Mouse (Mus musculus) heart, embryonic 13.5 days (tissue): ENCODE results near the gene Rin2. TPM values are rescaled to one million over a fixed set of nuclear protein-coding genes. Genes with fewer than 3 reads are reported as not detected.

ENCODE experiments used
- ATAC-seq: fragments of 200-750 bp; cut with Nextera tagmentation; 2 replicates; pipeline ENCODE4 v1.8.0; 2017; ENCODE audit warnings: moderate TSS enrichment; ENCODE audit not compliant: insufficient number of reproducible peaks, low FRiP score, low TSS enrichment; ENCODE audit errors: extremely low read depth
- H3K27ac ChIP-seq: fragments of 300-500 bp; sonication (generic); replicated peaks from 2 replicates; pipeline ENCODE4 v1.5.1; 2015; ENCODE audit warnings: moderate library complexity, mild to moderate bottlenecking, inconsistent platforms
- H3K27me3 ChIP-seq: fragments of 300-500 bp; sonication (generic); replicated peaks from 2 replicates; pipeline ENCODE4 v1.6.1; 2015; ENCODE audit warnings: mild to moderate bottlenecking, inconsistent platforms
- H3K36me3 ChIP-seq: fragments of 300-500 bp; sonication (generic); 2 replicates; pipeline ENCODE4 v1.6.1; 2015; ENCODE audit warnings: mild to moderate bottlenecking, inconsistent platforms
- H3K4me1 ChIP-seq: fragments of 300-500 bp; sonication (generic); 2 replicates; pipeline ENCODE4 v1.6.1; 2015; ENCODE audit warnings: inconsistent platforms
- H3K4me2 ChIP-seq: fragments of 300-500 bp; sonication (generic); 2 replicates; pipeline ENCODE4 v1.6.1; 2015; ENCODE audit warnings: inconsistent platforms, mild to moderate bottlenecking, moderate library complexity
- H3K4me3 ChIP-seq: fragments of 300-500 bp; sonication (generic); 2 replicates; pipeline ENCODE4 v1.5.1; 2015; ENCODE audit warnings: moderate library complexity, mild to moderate bottlenecking, inconsistent platforms
- H3K9ac ChIP-seq: fragments of 300-500 bp; sonication (generic); 2 replicates; pipeline ENCODE4 v1.6.1; 2015; ENCODE audit warnings: inconsistent platforms, mild to moderate bottlenecking, moderate library complexity
- H3K9me3 ChIP-seq: fragments of 300-500 bp; sonication (generic); 2 replicates; pipeline ENCODE4 v1.6.1; 2016; ENCODE audit warnings: inconsistent platforms
- WGBS: fragments of 180-500 bp; shearing (Covaris S2); methylation state at CpG from one replicate; pipeline ENCODE4 v1.1.7; 2015; ENCODE audit warnings: mixed read lengths; 5-methylcytosine and 5-hydroxymethylcytosine counted together
- polyA plus RNA-seq: library from polyadenylated mRNA; unstranded; fragments of >200 nt; fragmentation: Nextera tagmentation; extraction: Ambion mirVana; gene quantifications from 2 replicates; pipeline ENCODE4 v1.2.1, GENCODE M21; 2015

Gene Rin2
- polyA plus RNA-seq, 1 experiment from 2014 or later: 15.6 TPM

DNA sequence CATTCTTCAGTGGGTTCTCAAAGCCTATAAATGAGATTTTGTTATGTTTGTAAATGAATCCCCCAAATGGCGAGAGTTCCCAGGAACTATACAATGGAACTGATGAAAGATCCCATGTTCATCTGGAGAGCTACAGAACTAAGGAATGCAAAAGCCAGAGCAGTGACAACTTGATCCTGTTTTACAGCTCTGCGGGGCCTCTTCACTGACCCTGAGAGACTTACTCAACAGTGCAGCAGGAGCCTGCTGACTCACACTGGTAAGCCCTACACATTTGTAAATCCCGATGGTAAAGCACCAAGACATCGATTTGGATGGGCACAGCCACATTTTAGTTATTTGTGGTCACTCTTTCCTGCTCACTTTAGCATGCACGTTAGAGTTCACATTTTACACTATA lies 62.2 kb downstream of the Rin2 start:
- no peak for ATAC-seq
- WGBS: 35% methylated on average over 5 of the region's 5 CpGs
- no peak overlapping the region for H3K4me3 ChIP-seq

DNA sequence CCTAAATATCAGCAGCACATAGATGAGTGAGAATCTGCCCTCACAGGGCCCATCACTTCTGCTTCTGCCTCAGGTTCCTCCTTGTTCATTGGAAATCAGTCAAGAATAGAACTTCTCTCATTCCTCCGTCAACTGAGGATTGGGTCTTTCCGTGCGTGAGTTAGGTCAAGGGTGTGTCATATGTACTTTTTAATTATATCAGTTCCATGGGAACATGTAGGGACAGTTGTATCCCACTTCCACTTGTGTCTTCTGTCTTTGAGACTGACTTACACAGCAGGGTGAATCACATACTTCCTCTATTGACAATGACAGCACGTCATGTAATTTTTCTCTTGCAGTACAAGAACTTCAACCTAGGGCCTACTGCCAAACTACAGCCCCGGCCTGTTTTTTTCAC lies 65.7 kb downstream of the Rin2 start:
- WGBS: 81% methylated on average over 5 of the region's 5 CpGs
- no peaks in the 10 kb centered on the region for H3K9me3 ChIP-seq
- 0 out of 2 replicates have a peak, but pooled peaks cover 5% of the 10 kb centered on the region for H3K36me3 ChIP-seq
- H3K9ac ChIP-seq: no peak overlapping the region
- no peak overlapping the region for H3K4me2 ChIP-seq
- H3K4me1 ChIP-seq: 0 out of 2 replicates have a peak, but pooled peaks cover 8% of the 10 kb centered on the region
- H3K27ac ChIP-seq: no peak overlapping the region
- H3K4me3 ChIP-seq: no peak overlapping the region
- no peak for ATAC-seq
- H3K27me3 ChIP-seq: no peaks in the 10 kb centered on the region

More for the DNA sequence above, 62.2 kb downstream of the Rin2 start:
- H3K4me2 ChIP-seq: no peak overlapping the region
- H3K9me3 ChIP-seq: no peaks in the 10 kb centered on the region
- no peak overlapping the region for H3K9ac ChIP-seq
- H3K4me1 ChIP-seq: 0 out of 2 replicates have a peak, but pooled peaks cover 8% of the 10 kb centered on the region
- 0 out of 2 replicates have a peak, but pooled peaks cover 5% of the 10 kb centered on the region for H3K36me3 ChIP-seq
- no peaks in the 10 kb centered on the region for H3K27me3 ChIP-seq
- no peak overlapping the region for H3K27ac ChIP-seq

GRCm38 (mm10) chr2:145742795-145743710 lies 68.0 kb downstream of the Rin2 start:
- Histone ChIP-seq H3K27ac (no peak overlapping the region), H3K4me1 (no peaks in the 10 kb centered on the region; the same call in 1 of the 2 replicates), H3K9ac (no peak overlapping the region), H3K4me3 (no peak overlapping the region), H3K36me3 (0 out of 2 replicates have a peak, but pooled peaks cover 5% of the 10 kb centered on the region), H3K27me3 (no peaks in the 10 kb centered on the region), H3K4me2 (no peak overlapping the region), H3K9me3 (no peaks in the 10 kb centered on the region)
- ATAC-seq: no peak
- WGBS: 73% methylated on average over 13 of the region's 13 CpGs

DNA sequence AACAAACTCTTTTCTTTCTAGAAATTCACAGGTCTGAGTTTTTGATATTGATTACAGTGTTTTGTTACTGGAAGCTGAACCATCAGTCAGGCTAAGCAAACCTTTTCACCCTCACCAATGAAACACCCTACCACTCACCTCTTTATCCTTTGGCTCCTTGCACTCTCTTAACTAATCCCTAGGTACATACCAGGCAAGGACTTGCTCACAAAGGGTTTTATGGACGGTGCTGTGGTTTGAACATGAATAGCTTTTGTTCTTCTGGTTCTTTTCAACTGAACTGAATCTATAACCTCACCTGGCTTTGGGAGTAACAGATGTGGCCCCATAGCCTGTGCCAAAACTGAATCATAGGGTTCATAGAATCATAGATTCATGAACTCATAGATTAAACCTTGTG lies 71.4 kb downstream of the Rin2 start:
- Histone ChIP-seq H3K36me3 (no peaks in the 10 kb centered on the region), H3K9ac (no peak overlapping the region), H3K4me3 (no peak overlapping the region), H3K27ac (no peak overlapping the region), H3K4me1 (peaks cover 13% of the 10 kb centered on the region), H3K4me2 (no peak overlapping the region), H3K27me3 (no peaks in the 10 kb centered on the region), H3K9me3 (no peaks in the 10 kb centered on the region)
- 72% methylated on average over 1 of the region's 1 CpGs for WGBS
- ATAC-seq: no peak

DNA sequence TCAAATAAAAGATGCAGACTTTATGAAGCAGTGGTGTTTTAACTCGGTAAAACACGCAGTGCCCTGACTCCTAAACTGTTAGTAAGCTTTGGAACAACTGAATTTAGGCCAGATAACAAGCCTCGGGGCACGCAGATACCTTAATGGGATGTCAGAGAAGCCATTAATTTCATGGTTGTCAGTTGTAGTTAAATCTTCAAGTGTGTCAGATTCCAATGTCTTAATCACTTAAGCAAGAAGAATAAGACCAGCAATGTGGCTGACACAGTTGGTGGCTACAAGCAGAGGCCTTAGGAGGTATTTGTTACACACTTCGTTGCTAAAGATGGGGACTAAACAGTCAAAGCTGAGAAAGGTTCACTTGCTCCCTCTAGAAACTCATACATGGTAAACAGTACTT lies 74.6 kb downstream of the Rin2 start:
- no peak overlapping the region for H3K27ac ChIP-seq
- H3K4me1 ChIP-seq: peaks cover 26% of the 10 kb centered on the region
- WGBS: 67% methylated on average over 5 of the region's 5 CpGs
- H3K4me3 ChIP-seq: no peak overlapping the region
- H3K4me2 ChIP-seq: no peak overlapping the region
- H3K36me3 ChIP-seq: no peaks in the 10 kb centered on the region
- no peaks in the 10 kb centered on the region for H3K27me3 ChIP-seq
- H3K9me3 ChIP-seq: no peaks in the 10 kb centered on the region
- ATAC-seq: no peak
- no peak overlapping the region for H3K9ac ChIP-seq

GRCm38 (mm10) chr2:145752572-145752971 lies 77.6 kb downstream of the Rin2 start:
- H3K4me1 ChIP-seq: peaks cover 36% of the 10 kb centered on the region
- H3K36me3 ChIP-seq: no peaks in the 10 kb centered on the region
- H3K4me2 ChIP-seq: no peak overlapping the region
- H3K9me3 ChIP-seq: no peaks in the 10 kb centered on the region
- no peak for ATAC-seq
- H3K9ac ChIP-seq: no peak overlapping the region
- no peak overlapping the region for H3K4me3 ChIP-seq
- H3K27me3 ChIP-seq: no peaks in the 10 kb centered on the region
- WGBS: 61% methylated on average over 6 of the region's 6 CpGs
- peak overlapping the region; percentile 69 for H3K27ac ChIP-seq

DNA sequence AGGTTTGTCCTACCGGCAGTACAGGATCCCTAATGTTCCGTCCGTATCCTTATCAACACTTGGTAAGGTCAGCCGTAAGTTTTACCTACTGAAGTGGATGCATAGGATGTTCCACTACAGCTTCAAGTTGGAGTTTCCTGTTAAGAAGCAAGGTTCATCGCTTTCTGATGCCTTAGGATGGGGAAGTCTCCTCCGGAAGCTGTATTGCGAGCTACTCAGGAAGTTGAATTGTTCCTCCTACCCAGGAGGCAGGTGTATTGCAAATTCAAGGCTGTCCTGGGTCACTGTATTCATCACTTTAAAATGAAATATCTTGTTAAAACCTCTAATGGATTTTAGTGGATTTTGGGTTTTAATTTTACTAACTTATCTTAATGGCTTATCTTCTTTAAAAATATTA lies 79.0 kb downstream of the Rin2 start:
- Histone ChIP-seq H3K9me3 (no peaks in the 10 kb centered on the region), H3K9ac (no peak overlapping the region), H3K27ac (no peak overlapping the region), H3K4me3 (no peak overlapping the region), H3K36me3 (no peaks in the 10 kb centered on the region), H3K4me1 (peaks cover 36% of the 10 kb centered on the region), H3K27me3 (no peaks in the 10 kb centered on the region), H3K4me2 (no peak overlapping the region)
- WGBS: 56% methylated on average over 7 of the region's 7 CpGs
- ATAC-seq: no peak

DNA sequence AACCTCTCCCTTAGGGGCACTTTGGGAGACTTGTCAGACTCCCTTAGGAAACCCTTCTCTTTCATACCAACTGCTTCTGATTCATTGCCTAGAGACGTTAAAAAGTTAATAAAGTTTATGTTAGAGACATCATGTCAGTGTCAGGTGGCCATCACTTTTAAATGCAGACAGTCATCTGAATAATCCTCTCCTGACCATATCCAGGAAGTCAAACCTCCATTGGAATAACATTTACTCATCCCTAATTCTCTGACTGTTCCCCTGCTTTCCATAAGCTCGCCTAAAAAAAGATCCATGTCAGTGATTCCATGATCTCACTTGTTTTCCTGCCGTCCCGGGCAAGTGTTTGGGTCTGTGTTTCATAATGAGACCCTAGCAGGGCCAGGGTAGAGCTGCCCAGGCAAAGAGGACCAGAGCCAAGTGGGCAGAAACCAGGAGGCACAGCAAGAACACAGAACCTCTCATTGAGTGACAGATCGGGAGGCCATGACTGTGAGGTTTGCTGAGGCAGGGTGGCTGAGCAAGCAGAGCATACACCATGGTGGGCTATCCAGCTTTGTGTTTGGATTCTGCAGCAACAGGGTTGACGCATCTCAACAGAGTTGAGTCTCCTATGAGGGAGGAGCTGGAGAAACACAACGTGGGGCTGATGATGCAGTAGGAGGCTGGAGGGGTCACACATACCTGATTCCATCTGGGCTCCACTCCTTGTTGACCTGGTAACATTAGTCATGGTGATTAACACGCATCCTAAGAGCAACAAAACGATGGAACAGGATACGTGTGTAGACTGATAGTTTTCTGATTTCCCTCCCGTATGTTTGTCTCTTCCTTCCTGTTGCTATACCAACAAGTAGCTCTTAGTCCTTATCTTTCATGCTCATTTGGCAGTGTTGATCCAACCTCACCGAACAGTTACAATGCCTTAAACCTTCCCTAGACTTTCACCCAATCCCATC lies 81.1 kb downstream of the Rin2 start:
- H3K4me1 ChIP-seq: peaks cover 26% of the 10 kb centered on the region
- no peaks in the 10 kb centered on the region for H3K36me3 ChIP-seq
- no peak overlapping the region for H3K4me2 ChIP-seq
- no peaks in the 10 kb centered on the region for H3K9me3 ChIP-seq
- no peak overlapping the region for H3K4me3 ChIP-seq
- H3K9ac ChIP-seq: no peak overlapping the region
- WGBS: 62% methylated on average over 12 of the region's 12 CpGs
- H3K27ac ChIP-seq: 0 out of 2 replicates have a peak overlapping the region, but pooled peaks have one; percentile 12
- H3K27me3 ChIP-seq: no peaks in the 10 kb centered on the region
- no peak for ATAC-seq

DNA sequence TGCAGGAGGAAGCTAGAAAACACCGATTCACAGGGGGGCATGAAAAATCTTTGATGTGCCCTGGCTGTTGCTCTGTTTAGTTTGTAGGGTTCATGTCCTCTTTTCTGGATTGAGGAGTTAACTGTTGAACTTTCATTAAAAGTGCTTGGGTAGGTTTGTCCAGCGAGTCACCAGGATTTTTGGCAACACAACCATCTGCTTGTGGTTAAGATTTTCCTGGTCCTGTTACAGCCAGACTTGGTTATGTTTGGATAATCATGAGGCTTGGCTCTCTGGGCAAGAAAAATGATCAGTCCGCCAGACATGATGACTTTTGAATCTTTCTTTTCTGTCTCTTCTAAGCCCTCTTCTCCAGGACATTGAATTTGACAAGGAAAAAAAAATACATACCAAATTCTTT lies 85.1 kb downstream of the Rin2 start:
- H3K4me1 ChIP-seq: peaks cover 14% of the 10 kb centered on the region
- WGBS: 57% methylated on average over 3 of the region's 3 CpGs

DNA sequence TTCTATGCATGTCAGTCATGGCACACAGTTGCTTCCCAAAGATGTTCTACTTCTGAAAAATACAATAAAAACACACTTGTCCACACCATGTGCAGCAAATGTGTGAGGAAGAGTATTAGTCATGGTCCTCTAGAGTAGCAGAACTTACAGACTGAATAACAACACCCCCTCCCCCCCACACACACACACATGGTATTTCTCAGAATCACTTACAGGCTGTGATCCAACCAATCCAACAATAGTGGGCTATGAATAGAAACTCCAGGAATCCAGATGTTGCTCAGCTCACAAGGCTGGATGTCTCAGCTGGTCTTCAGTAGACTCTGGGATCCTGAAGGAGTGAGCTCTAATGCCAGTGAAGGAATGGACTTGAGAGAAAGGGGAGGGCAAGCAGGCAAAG lies 86.4 kb downstream of the Rin2 start:
- Histone ChIP-seq H3K9ac (no peak overlapping the region), H3K9me3 (no peaks in the 10 kb centered on the region), H3K27me3 (no peaks in the 10 kb centered on the region), H3K27ac (no peak overlapping the region), H3K36me3 (no peaks in the 10 kb centered on the region), H3K4me2 (no peak overlapping the region), H3K4me1 (peaks cover 4% of the 10 kb centered on the region; the same call in 1 of the 2 replicates), H3K4me3 (no peak overlapping the region)
- no peak for ATAC-seq

More for the DNA sequence above, 85.1 kb downstream of the Rin2 start:
- Histone ChIP-seq H3K4me3 (no peak overlapping the region), H3K4me2 (no peak overlapping the region), H3K36me3 (no peaks in the 10 kb centered on the region), H3K27ac (no peak overlapping the region), H3K9me3 (no peaks in the 10 kb centered on the region), H3K27me3 (no peaks in the 10 kb centered on the region), H3K9ac (no peak overlapping the region)
- ATAC-seq: no peak

DNA sequence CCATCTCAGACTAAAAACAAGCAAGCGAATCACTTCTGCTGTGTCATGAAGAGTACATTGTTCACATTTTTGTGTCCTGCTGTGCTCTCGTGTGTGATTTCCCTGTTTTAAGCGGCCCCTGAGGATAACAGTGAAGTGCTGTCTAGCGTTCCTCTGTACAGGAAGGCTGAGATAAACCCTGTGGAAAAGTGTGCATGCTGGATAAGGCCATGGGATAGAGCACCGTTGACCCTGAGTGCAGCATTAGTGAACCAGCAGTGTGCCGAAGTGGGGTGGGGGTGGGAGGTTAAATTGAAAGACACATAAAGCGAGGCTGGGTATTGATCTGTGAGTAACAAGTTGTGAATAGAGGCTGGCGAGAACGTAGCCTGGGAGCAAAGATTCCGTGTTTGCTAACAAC lies 94.9 kb downstream of the Rin2 start:
- no peak overlapping the region for H3K4me3 ChIP-seq
- H3K36me3 ChIP-seq: 0 out of 2 replicates have a peak, but pooled peaks cover 4% of the 10 kb centered on the region
- H3K9ac ChIP-seq: peak overlapping the region; percentile 50; the same call in 1 of the 2 replicates
- H3K27ac ChIP-seq: peak overlapping the region; percentile 69
- peaks cover 34% of the 10 kb centered on the region for H3K4me1 ChIP-seq
- H3K9me3 ChIP-seq: no peaks in the 10 kb centered on the region
- 24% methylated on average over 10 of the region's 10 CpGs for WGBS
- peak overlapping the region; percentile 29 for H3K4me2 ChIP-seq
- ATAC-seq: no peak; the same call in 1 of the 2 replicates
- H3K27me3 ChIP-seq: no peaks in the 10 kb centered on the region
